Mouse (Mus musculus) left cerebral cortex, postnatal 25 days (tissue): ENCODE measurements around the gene D10Jhu81e. TPM values are rescaled to one million over a fixed set of nuclear protein-coding genes. Genes with fewer than 3 reads are reported as not detected.

Source experiments
- total RNA-seq, 2 experiments: library from RNA; stranded (reverse); gene quantifications; 2 replicates each; pipeline ENCODE4 v1.2.3; 2021

D10Jhu81e gene
- total RNA-seq, 2 experiments from 2014 or later = 106 to 109 TPM

Other genes with a start within 250 kb of the D10Jhu81e start
- 10 to 100 TPM; 32.3 to 44.9 TPM for gene Trpm2, start 199.2 kb downstream of the D10Jhu81e start, total RNA-seq
- gene 1810043G02Rik, start 191.3 kb downstream of the D10Jhu81e start, total RNA-seq = 10 to 100 TPM; 30.3 to 34.7 TPM
- 100 to 1,000 TPM; 145 to 149 TPM for gene Pfkl, start 159.7 kb downstream of the D10Jhu81e start, total RNA-seq
- not detected for gene Dnmt3l, start 127.8 kb downstream of the D10Jhu81e start, total RNA-seq
- not detected for gene Aire, start 126.2 kb downstream of the D10Jhu81e start, total RNA-seq
- gene Icosl, start 100.5 kb downstream of the D10Jhu81e start, total RNA-seq = 1 to 10 TPM; 1.6 to 1.9 TPM
- 10 to 100 TPM; 16.7 to 18.2 TPM for gene Pwp2, start 15.4 kb upstream of the D10Jhu81e start, total RNA-seq
- gene Trappc10, start 74.9 kb upstream of the D10Jhu81e start, total RNA-seq = 10 to 100 TPM; 81.1 to 87.2 TPM
- 100 to 1,000 TPM; 258 to 277 TPM for gene Agpat3, start 182.7 kb upstream of the D10Jhu81e start, total RNA-seq
- 100 to 1,000 TPM; 349 to 350 TPM for gene Rrp1, start 243.3 kb upstream of the D10Jhu81e start, total RNA-seq